Mouse (Mus musculus) heart, postnatal 0 days (tissue): ENCODE data around the gene A330070K13Rik.

Experiments
- CTCF ChIP-seq: IDR thresholded peaks from 2 replicates; pipeline ENCODE4 v1.5.1; 2016; ENCODE audit warnings: antibody characterized with exemption, control low read depth, low read depth
- EP300 ChIP-seq: IDR thresholded peaks from 2 replicates; pipeline ENCODE4 v1.6.1; 2016; ENCODE audit warnings: antibody characterized with exemption, low read depth

- no peak for TF ChIP-seq CTCF
- no peak for TF ChIP-seq EP300
Measured at GRCm38 (mm10) chr5:130368236-130368635, 16.2 kb downstream of the A330070K13Rik start.
